Mouse (Mus musculus): ENCODE results near the gene Drp2. TPM values are rescaled to one million over a fixed set of nuclear protein-coding genes. Genes with fewer than 3 reads are reported as not detected.

The Drp2 gene
- not detected for polyA plus RNA-seq (2014; fragmentation: Illumina TruSeq; extraction: RNeasy Lipid Tissue Mini Kit (QIAGEN cat#74804); ENCODE audit: low read depth, low replicate concordance)

GRCm38 (mm10) chrX:134403863-134404583 is at the start of gene Drp2:
Drp2 (plus strand) TSS chrX:134404551.

DNA sequence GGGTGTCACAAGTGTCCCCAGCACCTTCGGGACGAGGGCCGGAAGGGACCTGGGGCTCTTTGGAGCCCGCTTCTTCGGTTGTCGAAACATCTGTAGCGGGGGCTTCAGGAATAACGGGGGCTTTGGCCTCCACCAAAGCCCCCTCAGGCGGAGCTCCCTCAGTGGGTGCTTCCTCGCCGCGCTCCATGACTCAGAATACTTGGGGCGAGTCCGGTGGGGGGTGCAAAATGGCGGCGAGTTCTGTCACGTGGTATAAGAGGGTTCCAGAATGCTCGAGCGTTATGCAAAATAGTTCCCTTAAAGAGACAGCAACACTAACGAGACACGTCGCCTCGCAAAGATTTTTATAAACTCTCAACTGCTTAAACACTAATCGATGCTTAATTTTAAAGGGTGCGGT is 71.9 kb downstream of the Drp2 start, which contains the start of gene Taf7l:
Gene Taf7l, minus strand, starts transcription at position 201 of the 400 bp plus-strand sequence.

Other genes with a start within 250 kb of the Drp2 start
- gene Xkrx, start 242.5 kb upstream of the Drp2 start, polyA plus RNA-seq (2014; fragmentation: Illumina TruSeq; extraction: RNeasy Lipid Tissue Mini Kit (QIAGEN cat#74804); ENCODE audit: low read depth, low replicate concordance), result 0.16 TPM
- not detected for gene Arl13a, start 217.1 kb upstream of the Drp2 start, polyA plus RNA-seq (2014; fragmentation: Illumina TruSeq; extraction: RNeasy Lipid Tissue Mini Kit (QIAGEN cat#74804); ENCODE audit: low read depth, low replicate concordance)
- gene Nox1, start 182.6 kb upstream of the Drp2 start, polyA plus RNA-seq (2014; fragmentation: Illumina TruSeq; extraction: RNeasy Lipid Tissue Mini Kit (QIAGEN cat#74804); ENCODE audit: low read depth, low replicate concordance), result not detected
- 35.0 TPM for gene Trmt2b, start 127.6 kb upstream of the Drp2 start, polyA plus RNA-seq (2014; fragmentation: Illumina TruSeq; extraction: RNeasy Lipid Tissue Mini Kit (QIAGEN cat#74804); ENCODE audit: low read depth, low replicate concordance)
- 0.19 TPM for gene Tmem35a, start 109.3 kb upstream of the Drp2 start, polyA plus RNA-seq (2014; fragmentation: Illumina TruSeq; extraction: RNeasy Lipid Tissue Mini Kit (QIAGEN cat#74804); ENCODE audit: low read depth, low replicate concordance)
- gene Cenpi, start 96.5 kb upstream of the Drp2 start, polyA plus RNA-seq (2014; fragmentation: Illumina TruSeq; extraction: RNeasy Lipid Tissue Mini Kit (QIAGEN cat#74804); ENCODE audit: low read depth, low replicate concordance), result 0.32 TPM
- not detected for gene Taf7l, start 71.9 kb downstream of the Drp2 start, polyA plus RNA-seq (2014; fragmentation: Illumina TruSeq; extraction: RNeasy Lipid Tissue Mini Kit (QIAGEN cat#74804); ENCODE audit: low read depth, low replicate concordance)
- 125 TPM for gene Timm8a1, start 137.3 kb downstream of the Drp2 start, polyA plus RNA-seq (2014; fragmentation: Illumina TruSeq; extraction: RNeasy Lipid Tissue Mini Kit (QIAGEN cat#74804); ENCODE audit: low read depth, low replicate concordance)
- gene Btk, start 179.0 kb downstream of the Drp2 start, polyA plus RNA-seq (2014; fragmentation: Illumina TruSeq; extraction: RNeasy Lipid Tissue Mini Kit (QIAGEN cat#74804); ENCODE audit: low read depth, low replicate concordance), result 0.74 TPM
- 302 TPM for gene Rpl36a, start 181.1 kb downstream of the Drp2 start, polyA plus RNA-seq (2014; fragmentation: Illumina TruSeq; extraction: RNeasy Lipid Tissue Mini Kit (QIAGEN cat#74804); ENCODE audit: low read depth, low replicate concordance)
- 4.2 TPM for gene Gla, start 196.6 kb downstream of the Drp2 start, polyA plus RNA-seq (2014; fragmentation: Illumina TruSeq; extraction: RNeasy Lipid Tissue Mini Kit (QIAGEN cat#74804); ENCODE audit: low read depth, low replicate concordance)
- gene Hnrnph2, start 196.6 kb downstream of the Drp2 start, polyA plus RNA-seq (2014; fragmentation: Illumina TruSeq; extraction: RNeasy Lipid Tissue Mini Kit (QIAGEN cat#74804); ENCODE audit: low read depth, low replicate concordance), result 94.3 TPM